Mouse (Mus musculus) liver, adult 2 months (tissue): ENCODE measurements at regions not wholly inside any gene's neighbourhood (a gene's known extent, or its start where the extent isn't known, plus 50 kb on each side); places are given as distances from the start of the nearest gene placed in this dataset.
"Not testable (repeated sequence)": the region's sequence is repeated elsewhere in the genome, so short reads cannot be mapped to it uniquely, and the experiment has no call there.

Experiments used
- CTCF ChIP-seq: fragments of 200-500 bp; IDR thresholded peaks from 2 replicates; pipeline ENCODE4 v1.5.1; 2011; ENCODE audit warnings: low read depth, low read length, control low read depth
- POLR2A ChIP-seq: fragments of 200-500 bp; IDR thresholded peaks from 2 replicates; pipeline ENCODE4 v1.6.1; 2011; ENCODE audit warnings: low read length, control low read depth; ENCODE audit not compliant: insufficient read depth; ENCODE audit errors: extremely low read depth

DNA sequence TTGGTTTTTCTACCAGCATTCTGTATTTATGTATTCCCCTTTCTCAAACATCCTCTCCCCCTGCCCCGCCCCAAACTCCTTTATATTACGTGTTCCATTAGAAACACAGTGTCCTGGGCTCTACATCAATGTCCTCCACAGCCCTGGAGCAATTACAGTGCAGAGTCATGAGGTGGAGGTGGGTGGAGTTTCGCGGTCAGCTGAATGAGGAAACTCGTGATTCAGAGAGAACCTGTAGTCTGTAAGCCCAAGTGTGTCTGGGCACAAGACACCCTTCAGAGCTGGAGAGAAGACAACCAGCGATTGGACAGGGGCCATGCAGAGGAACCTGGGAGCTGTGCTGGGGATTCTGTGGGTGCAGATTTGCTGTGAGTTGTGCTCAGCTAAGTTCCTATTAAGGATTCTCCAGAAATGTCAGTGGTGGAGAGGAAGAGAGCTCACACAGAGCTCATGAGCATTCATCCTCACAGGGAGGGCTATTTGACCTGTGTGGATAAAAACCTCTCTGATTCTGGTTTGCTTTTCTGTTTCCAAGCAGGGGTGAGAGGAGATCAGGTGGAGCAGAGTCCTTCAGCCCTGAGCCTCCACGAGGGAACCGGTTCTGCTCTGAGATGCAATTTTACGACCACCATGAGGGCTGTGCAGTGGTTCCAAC lies 570.4 kb downstream of the Dad1 start:
- TF ChIP-seq CTCF, POLR2A: not testable (repeated sequence)
